Mouse (Mus musculus) forebrain, embryonic 13.5 days (tissue): ENCODE data around the gene Lrfn4. TPM values are rescaled to one million over a fixed set of nuclear protein-coding genes. Genes with fewer than 3 reads are reported as not detected.
A peak's percentile ranks its signal among the peaks of the same experiment; 100 is the strongest.

ENCODE experiments used
- ATAC-seq: fragments of 200-750 bp; cut with Nextera tagmentation; 2 replicates; pipeline ENCODE4 v1.8.0; 2017
- H3K27ac ChIP-seq: fragments of 300-500 bp; sonication (generic); 2 replicates; pipeline ENCODE4 v1.5.1; 2015; ENCODE audit warnings: inconsistent platforms, mild to moderate bottlenecking, moderate library complexity
- H3K27me3 ChIP-seq: fragments of 300-500 bp; sonication (generic); 2 replicates; pipeline ENCODE4 v1.6.1; 2015; ENCODE audit warnings: mild to moderate bottlenecking, inconsistent platforms
- H3K36me3 ChIP-seq: fragments of 300-500 bp; sonication (generic); 2 replicates; pipeline ENCODE4 v1.6.1; 2015; ENCODE audit warnings: mild to moderate bottlenecking, inconsistent platforms; ENCODE audit not compliant: poor library complexity, severe bottlenecking
- H3K4me1 ChIP-seq: fragments of 300-500 bp; sonication (generic); 2 replicates; pipeline ENCODE4 v1.6.1; 2015; ENCODE audit warnings: inconsistent platforms
- H3K4me2 ChIP-seq: fragments of 300-500 bp; sonication (generic); 2 replicates; pipeline ENCODE4 v1.6.1; 2015; ENCODE audit warnings: inconsistent platforms, mild to moderate bottlenecking, moderate library complexity
- H3K4me3 ChIP-seq: fragments of 300-500 bp; sonication (generic); 2 replicates; pipeline ENCODE4 v1.5.1; 2015; ENCODE audit warnings: mild to moderate bottlenecking, inconsistent platforms
- H3K9ac ChIP-seq: fragments of 300-500 bp; sonication (generic); 2 replicates; pipeline ENCODE4 v1.6.1; 2015; ENCODE audit warnings: mild to moderate bottlenecking, inconsistent platforms
- H3K9me3 ChIP-seq: fragments of 300-500 bp; sonication (generic); replicated peaks from 2 replicates; pipeline ENCODE4 v1.6.1; 2016; ENCODE audit warnings: inconsistent platforms
- WGBS: fragments of 180-500 bp; shearing (Covaris S2); methylation state at CpG from one replicate; pipeline ENCODE4 v1.1.7; 2015; 5-methylcytosine and 5-hydroxymethylcytosine counted together
- polyA plus RNA-seq: library from polyadenylated mRNA; unstranded; fragments of >200 nt; fragmentation: Nextera tagmentation; extraction: Ambion mirVana; gene quantifications from 2 replicates; pipeline ENCODE4 v1.2.1, GENCODE M21; 2015

Gene Lrfn4
- 7.5 and 7.9 TPM in 2 replicates for polyA plus RNA-seq

- Histone ChIP-seq H3K27ac (peak within 1 kb of the TSS; percentile 93), H3K4me1 (peaks cover 43% of the 10 kb centered on the region), H3K4me2 (peak within 1 kb of the TSS; percentile 83), H3K9me3 (no peaks in the 10 kb centered on the region), H3K4me3 (peak within 1 kb of the TSS; percentile 87), H3K9ac (peak within 1 kb of the TSS; percentile 97), H3K27me3 (0 out of 2 replicates have a peak, but pooled peaks cover 7% of the 10 kb centered on the region), H3K36me3 (peaks cover 38% of the 10 kb centered on the region)
- WGBS, result under 1% methylated on average over 57 of the region's 87 CpGs
- peak; percentile 96 for ATAC-seq
These were observed at the start of gene Lrfn4 for GRCm38 (mm10) chr19:4615151-4616093. Lrfn4 (minus strand) TSS chr19:4615667.

- ATAC-seq, result no peak
- H3K27me3 ChIP-seq, result no peaks in the 10 kb centered on the region
- no peaks in the 10 kb centered on the region for H3K9me3 ChIP-seq
- H3K36me3 ChIP-seq, result no peaks in the 10 kb centered on the region
- no peak overlapping the region for H3K4me3 ChIP-seq
- no peak overlapping the region for H3K4me2 ChIP-seq
- H3K27ac ChIP-seq, result no peak overlapping the region
- 94% methylated on average over 5 of the region's 5 CpGs for WGBS
- no peak overlapping the region for H3K9ac ChIP-seq
- H3K4me1 ChIP-seq, result no peaks in the 10 kb centered on the region
These were observed 42.7 kb upstream of the Lrfn4 start for GRCm38 (mm10) chr19:4658156-4658555.

- WGBS, result 70% methylated on average over 11 of the region's 11 CpGs
- Histone ChIP-seq H3K4me2 (no peak overlapping the region), H3K27ac (no peak overlapping the region), H3K9me3 (no peaks in the 10 kb centered on the region), H3K9ac (no peak overlapping the region), H3K4me3 (no peak overlapping the region), H3K36me3 (no peaks in the 10 kb centered on the region), H3K27me3 (no peaks in the 10 kb centered on the region), H3K4me1 (no peaks in the 10 kb centered on the region)
- ATAC-seq, result no peak
These were observed 31.5 kb upstream of the Lrfn4 start for GRCm38 (mm10) chr19:4646917-4647492.

- Histone ChIP-seq H3K4me3 (no peak overlapping the region), H3K9ac (no peak overlapping the region), H3K27ac (no peak overlapping the region), H3K4me1 (no peaks in the 10 kb centered on the region), H3K4me2 (no peak overlapping the region), H3K36me3 (no peaks in the 10 kb centered on the region), H3K9me3 (no peaks in the 10 kb centered on the region), H3K27me3 (no peaks in the 10 kb centered on the region)
- WGBS, result 41% methylated on average over 10 of the region's 10 CpGs
- no peak for ATAC-seq
These were observed 28.8 kb upstream of the Lrfn4 start for GRCm38 (mm10) chr19:4644271-4644670.

- no peaks in the 10 kb centered on the region for H3K36me3 ChIP-seq
These were observed 20.5 kb upstream of the Lrfn4 start for GRCm38 (mm10) chr19:4635986-4636385.

GRCm38 (mm10) chr19:4628819-4629218 lies 13.4 kb upstream of the Lrfn4 start:
- Histone ChIP-seq H3K4me3 (no peak overlapping the region), H3K9me3 (no peaks in the 10 kb centered on the region), H3K9ac (no peak overlapping the region), H3K27me3 (no peaks in the 10 kb centered on the region), H3K4me1 (peaks cover 42% of the 10 kb centered on the region), H3K36me3 (peaks cover 5% of the 10 kb centered on the region), H3K27ac (peak overlapping the region; percentile 66), H3K4me2 (no peak overlapping the region)
- 0% methylated on average over 1 of the region's 1 CpGs for WGBS
- ATAC-seq, result peak; percentile 56; the same call in 1 of the 2 replicates

More at GRCm38 (mm10) chr19:4635986-4636385, 20.5 kb upstream of the Lrfn4 start:
- no peak overlapping the region for H3K4me2 ChIP-seq
- no peak overlapping the region for H3K27ac ChIP-seq
- H3K4me1 ChIP-seq, result no peaks in the 10 kb centered on the region
- no peak for ATAC-seq
- no peaks in the 10 kb centered on the region for H3K9me3 ChIP-seq
- H3K27me3 ChIP-seq, result peaks cover 8% of the 10 kb centered on the region; the same call in 1 of the 2 replicates
- no peak overlapping the region for H3K9ac ChIP-seq
- WGBS, result 67% methylated on average over 4 of the region's 4 CpGs
- H3K4me3 ChIP-seq, result no peak overlapping the region

GRCm38 (mm10) chr19:4625829-4626535 lies 10.5 kb upstream of the Lrfn4 start:
- whole genome bisulfite sequencing, result 2% methylated on average over 35 of the region's 35 CpGs
- Histone ChIP-seq H3K36me3 (peaks cover 33% of the 10 kb centered on the region), H3K9me3 (no peaks in the 10 kb centered on the region), H3K4me3 (peak overlapping the region; percentile 92), H3K9ac (peak overlapping the region; percentile 96), H3K27ac (peak overlapping the region; percentile 88), H3K4me2 (peak overlapping the region; percentile 93), H3K27me3 (no peaks in the 10 kb centered on the region), H3K4me1 (peaks cover 42% of the 10 kb centered on the region)
- peak; percentile 75 for ATAC-seq

GRCm38 (mm10) chr19:4625179-4625828 lies 9.8 kb upstream of the Lrfn4 start, which contains the start of gene Rce1:
Rce1 (minus strand) TSS chr19:4625641.
- Histone ChIP-seq H3K4me3 (peak within 1 kb of the TSS; percentile 92), H3K4me1 (peaks cover 42% of the 10 kb centered on the region), H3K9me3 (no peaks in the 10 kb centered on the region), H3K27me3 (no peaks in the 10 kb centered on the region), H3K36me3 (peaks cover 40% of the 10 kb centered on the region), H3K4me2 (peak within 1 kb of the TSS; percentile 93), H3K27ac (peak within 1 kb of the TSS; percentile 88), H3K9ac (peak within 1 kb of the TSS; percentile 96)
- peak; percentile 90 for ATAC-seq
- under 1% methylated on average over 63 of the region's 64 CpGs for WGBS

GRCm38 (mm10) chr19:4624406-4625178 lies 9.1 kb upstream of the Lrfn4 start:
- whole genome bisulfite sequencing, result 33% methylated on average over 4 of the region's 4 CpGs
- peak overlapping the region; percentile 92 for H3K4me3 ChIP-seq
- H3K9ac ChIP-seq, result peak overlapping the region; percentile 96
- ATAC-seq, result no peak
- H3K27me3 ChIP-seq, result no peaks in the 10 kb centered on the region
- peaks cover 42% of the 10 kb centered on the region for H3K4me1 ChIP-seq
- peaks cover 41% of the 10 kb centered on the region for H3K36me3 ChIP-seq
- H3K27ac ChIP-seq, result peak overlapping the region; percentile 88; the same call in 1 of the 2 replicates
- H3K9me3 ChIP-seq, result no peaks in the 10 kb centered on the region
- peak overlapping the region; percentile 93 for H3K4me2 ChIP-seq

- H3K27ac ChIP-seq, result no peak overlapping the region
- peaks cover 41% of the 10 kb centered on the region for H3K36me3 ChIP-seq
- no peaks in the 10 kb centered on the region for H3K9me3 ChIP-seq
- no peaks in the 10 kb centered on the region for H3K27me3 ChIP-seq
- peaks cover 36% of the 10 kb centered on the region for H3K4me1 ChIP-seq
- 0 out of 2 replicates have a peak overlapping the region, but pooled peaks have one; percentile 92 for H3K4me3 ChIP-seq
- WGBS, result 95% methylated on average over 12 of the region's 12 CpGs
- H3K9ac ChIP-seq, result no peak overlapping the region
- ATAC-seq, result no peak
- H3K4me2 ChIP-seq, result peak overlapping the region; percentile 93; the same call in 1 of the 2 replicates
These were observed 8.5 kb upstream of the Lrfn4 start for GRCm38 (mm10) chr19:4624006-4624405.

- H3K27me3 ChIP-seq, result no peaks in the 10 kb centered on the region
- peaks cover 41% of the 10 kb centered on the region for H3K36me3 ChIP-seq
- peaks cover 33% of the 10 kb centered on the region for H3K4me1 ChIP-seq
- no peaks in the 10 kb centered on the region for H3K9me3 ChIP-seq
- 98% methylated on average over 9 of the region's 9 CpGs for WGBS
- H3K4me2 ChIP-seq, result no peak overlapping the region
- no peak overlapping the region for H3K9ac ChIP-seq
- no peak overlapping the region for H3K4me3 ChIP-seq
- ATAC-seq, result no peak
- H3K27ac ChIP-seq, result no peak overlapping the region
These were observed 8.0 kb upstream of the Lrfn4 start for GRCm38 (mm10) chr19:4623419-4623818.
